Mouse (Mus musculus) liver, adult 2 months (tissue): ENCODE data around the gene Acaa1a.

Source experiments
- CTCF ChIP-seq: fragments of 200-500 bp; IDR thresholded peaks from 2 replicates; pipeline ENCODE4 v1.5.1; 2011; ENCODE audit warnings: low read depth, low read length, control low read depth
- POLR2A ChIP-seq: fragments of 200-500 bp; IDR thresholded peaks from 2 replicates; pipeline ENCODE4 v1.6.1; 2011; ENCODE audit warnings: low read length, control low read depth; ENCODE audit not compliant: insufficient read depth; ENCODE audit errors: extremely low read depth

- TF ChIP-seq CTCF (no peak), POLR2A (no peak)
These were observed 15.3 kb upstream of the Acaa1a start for GRCm38 (mm10) chr9:119324130-119324529.
